Mouse (Mus musculus) T-cell, adult 2 months (primary cell): ENCODE measurements around the gene Togaram1.

ENCODE experiments used
- DNase-seq: peaks from one replicate; pipeline ENCODE4 v3.0.0; 2022; ENCODE audit warnings: low spot score

Togaram1 gene

DNA sequence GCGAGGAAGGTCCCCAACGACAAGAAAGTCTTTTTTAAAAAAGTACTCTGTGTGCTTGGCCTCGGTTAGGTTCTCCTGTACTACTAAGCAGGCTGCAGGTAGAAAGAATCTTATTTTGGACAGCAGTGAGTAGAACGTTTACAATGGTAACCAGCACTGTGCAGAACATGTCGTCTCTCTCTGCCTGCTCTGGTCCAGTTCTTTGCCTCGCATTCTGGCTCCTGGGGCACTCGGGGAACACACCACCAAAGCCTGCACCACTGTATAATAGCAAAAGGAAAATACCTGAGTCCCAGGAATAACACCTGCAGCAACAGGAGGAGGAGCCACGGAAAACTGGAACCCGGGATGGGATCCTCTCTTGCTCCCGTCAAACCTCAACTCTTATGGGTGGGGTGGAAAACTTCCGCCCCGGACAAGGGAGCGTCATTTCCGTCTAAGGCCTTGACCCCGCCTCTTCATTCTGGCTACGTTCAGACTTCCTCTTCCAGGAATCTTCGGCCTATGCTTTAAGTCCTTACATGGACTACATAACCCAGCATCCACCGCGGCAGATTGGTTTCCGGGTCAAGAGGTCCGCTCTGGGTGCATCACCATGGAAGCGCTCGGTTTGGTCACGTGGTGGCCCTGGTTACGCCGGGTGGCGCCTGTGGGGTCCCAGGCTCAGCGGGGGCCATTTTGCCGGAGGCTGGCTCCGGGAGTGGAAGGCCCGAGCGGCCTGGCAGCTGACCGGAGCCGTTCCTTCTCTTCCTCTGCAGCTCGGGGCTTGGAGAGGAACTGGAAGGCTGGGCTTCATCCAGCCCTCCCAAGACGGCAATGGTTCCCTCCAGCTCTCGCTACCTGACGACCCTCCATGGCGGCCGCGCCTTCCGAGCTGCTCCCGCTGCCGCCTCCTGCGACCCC is at the start of gene Togaram1, which contains the start of gene Klhl28:
Gene Togaram1, plus strand, starts transcription at position 681 of the 903 bp plus-strand sequence.
Gene Klhl28, minus strand, starts transcription at position 411 of the 903 bp plus-strand sequence.
- peak; percentile 100 for DNase-seq

DNA sequence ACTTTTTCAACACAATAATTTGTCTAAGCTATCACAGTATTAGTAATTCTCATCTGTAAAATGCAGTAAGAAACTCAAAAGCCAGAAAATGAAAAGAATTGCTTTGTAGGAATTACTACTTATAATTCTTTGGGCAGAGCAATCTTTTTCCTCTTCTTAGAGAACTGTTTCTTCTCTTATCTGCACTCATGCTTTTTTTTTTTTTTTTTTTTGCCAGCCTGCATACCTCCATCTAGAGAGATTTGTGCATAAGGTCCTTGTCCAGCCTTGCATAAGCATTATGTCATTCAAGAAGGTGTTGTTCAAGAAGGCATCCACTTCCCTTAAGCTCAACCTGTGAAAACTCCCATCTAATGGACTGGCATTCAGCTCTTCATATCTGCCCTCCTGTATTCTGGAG is 48.9 kb upstream of the Togaram1 start:
- no peak for DNase-seq

DNA sequence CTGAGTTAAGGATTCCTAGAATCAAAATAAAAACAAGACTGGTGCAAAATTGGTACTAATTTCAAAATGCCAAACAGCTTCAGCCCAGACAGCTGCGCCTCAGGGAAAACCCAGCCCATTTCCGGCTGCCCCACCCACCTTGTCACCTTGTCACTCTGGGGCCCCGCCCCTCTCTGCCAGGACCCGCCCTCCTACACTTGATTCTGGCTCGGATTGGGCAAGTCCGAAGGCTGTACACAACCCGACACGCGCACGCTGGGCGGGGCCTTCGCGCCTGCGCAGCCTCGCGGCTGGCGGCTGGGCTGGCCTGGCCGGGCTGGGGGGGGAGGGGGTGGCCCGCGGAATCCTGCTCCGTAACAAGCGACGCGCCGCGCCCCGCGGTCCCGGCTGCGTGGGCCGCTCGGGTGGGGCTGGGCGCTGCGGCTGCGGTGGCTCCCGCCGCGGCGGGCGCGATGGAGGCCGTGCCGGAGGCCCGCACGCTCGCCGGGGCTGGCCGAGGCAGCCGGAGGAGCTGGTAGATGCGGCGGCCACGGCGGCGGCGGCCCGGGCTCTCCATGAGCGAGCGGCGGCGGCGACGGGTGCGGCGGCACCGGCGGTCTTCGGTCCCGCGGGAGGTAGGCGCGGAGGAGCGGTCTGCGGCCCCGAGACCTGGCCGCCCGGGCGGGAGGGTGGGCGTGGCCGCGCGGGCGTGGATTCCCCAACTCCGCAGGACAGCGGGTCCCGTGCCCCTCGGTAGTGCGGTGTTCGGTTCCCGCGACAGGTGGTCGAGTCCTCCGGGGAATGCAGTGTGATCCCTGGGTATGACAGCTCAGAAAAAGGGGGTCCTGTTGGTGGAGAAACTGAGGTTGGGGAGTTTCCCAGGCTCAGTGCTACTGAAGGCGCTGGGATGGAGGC is 47.8 kb upstream of the Togaram1 start, which contains the start of gene Gm527:
Gene Gm527, plus strand, starts transcription at position 329 of the 894 bp plus-strand sequence.
- peak; percentile 94 for DNase-seq

DNA sequence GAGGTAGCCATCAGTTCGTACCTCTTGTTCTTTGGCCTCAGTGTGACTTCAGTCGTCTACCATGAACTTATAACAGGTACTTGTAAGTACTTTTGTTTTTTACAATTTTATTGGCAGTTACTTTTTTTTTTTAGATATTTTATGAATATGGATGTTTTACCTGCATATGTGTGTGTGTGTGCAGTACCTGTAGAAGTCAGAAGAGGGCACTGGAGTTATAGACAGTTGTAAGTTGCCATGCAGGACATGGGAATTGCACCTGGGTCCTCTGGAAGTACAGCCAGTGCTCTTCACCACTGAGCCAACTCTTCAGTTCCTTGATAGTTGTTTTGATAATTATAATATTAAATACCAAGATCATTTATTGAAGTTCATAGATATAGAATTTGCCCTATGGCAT is 28.1 kb upstream of the Togaram1 start:
- DNase-seq = peak; percentile 9

DNA sequence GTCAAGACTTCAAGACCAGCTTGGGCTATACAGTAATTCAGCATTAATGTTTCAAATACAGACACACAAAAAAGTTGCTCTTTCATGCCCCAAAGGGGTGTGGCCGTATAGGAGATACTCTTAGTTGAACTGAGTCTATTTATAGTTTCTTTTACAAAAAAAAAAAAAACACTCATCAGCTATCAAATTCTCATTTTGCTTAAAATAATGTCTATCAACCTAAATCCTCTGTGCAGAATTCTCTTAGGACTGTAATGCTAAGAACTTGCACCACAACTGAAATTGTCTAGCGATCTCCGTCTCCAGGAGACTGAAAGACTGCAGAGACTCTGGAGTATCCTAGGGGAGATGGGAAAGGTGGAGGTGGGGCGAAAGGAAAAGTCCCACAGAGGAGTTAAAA is 1.0 kb upstream of the Togaram1 start:
- DNase-seq = no peak

DNA sequence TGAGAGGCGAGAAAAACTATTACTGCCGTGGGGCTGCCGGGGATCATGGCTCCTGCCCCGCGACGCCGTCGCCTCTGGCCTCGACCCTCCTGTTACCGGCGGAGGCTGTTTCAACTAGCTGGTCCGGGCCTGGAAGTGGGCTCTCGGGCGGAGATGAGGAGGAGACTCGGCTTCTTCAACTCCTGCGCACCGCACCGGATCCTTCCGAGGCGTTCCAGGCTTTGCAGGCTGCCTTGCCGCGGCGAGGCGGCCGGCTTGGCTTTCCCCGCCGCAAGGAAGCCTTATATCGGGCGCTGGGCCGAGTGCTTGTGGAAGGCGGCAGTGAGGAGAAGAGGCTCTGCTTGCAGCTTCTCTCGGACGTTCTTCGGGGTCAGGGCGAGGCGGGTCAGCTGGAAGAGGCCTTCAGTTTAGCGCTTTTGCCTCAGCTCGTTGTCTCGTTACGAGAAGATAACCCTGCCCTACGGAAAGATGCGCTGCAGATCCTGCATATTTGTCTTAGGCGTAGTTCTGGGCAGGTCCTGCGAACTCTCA is 562 bp downstream of the Togaram1 start:
- peak; percentile 72 for DNase-seq

DNA sequence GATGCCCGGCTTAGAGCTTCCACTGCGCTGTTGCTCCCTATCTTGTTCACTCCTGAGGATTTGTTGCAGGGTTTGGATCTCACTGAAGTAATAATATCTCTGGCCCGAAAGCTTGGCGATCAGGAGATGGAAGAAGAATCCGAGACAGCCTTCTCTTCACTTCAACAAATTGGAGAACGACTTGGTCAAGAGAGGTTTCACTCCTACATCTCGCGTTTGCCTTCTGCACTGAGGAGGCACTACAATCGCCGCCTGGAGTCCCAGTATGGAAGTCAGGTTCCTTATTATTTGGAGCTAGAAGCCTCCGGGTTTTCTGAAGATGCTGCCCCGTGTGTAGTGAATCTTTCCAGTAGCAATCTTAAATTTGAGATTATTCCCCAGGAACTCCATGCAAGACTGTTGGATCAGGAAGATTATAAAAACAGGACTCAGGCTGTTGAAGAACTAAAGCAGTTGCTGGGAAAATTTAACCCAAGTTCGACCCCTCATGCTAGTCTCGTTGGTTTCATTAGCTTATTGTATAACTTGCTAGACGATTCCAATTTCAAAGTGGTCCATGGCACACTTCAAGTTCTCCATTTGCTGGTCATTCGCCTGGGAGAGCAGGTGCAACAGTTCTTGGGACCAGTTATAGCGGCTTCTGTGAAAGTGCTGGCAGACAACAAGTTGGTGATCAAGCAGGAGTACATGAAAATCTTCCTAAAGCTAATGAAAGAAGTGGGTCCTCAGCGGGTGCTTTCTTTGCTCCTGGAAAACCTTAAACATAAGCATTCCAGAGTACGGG is 1.2 kb downstream of the Togaram1 start:
- no peak for DNase-seq

DNA sequence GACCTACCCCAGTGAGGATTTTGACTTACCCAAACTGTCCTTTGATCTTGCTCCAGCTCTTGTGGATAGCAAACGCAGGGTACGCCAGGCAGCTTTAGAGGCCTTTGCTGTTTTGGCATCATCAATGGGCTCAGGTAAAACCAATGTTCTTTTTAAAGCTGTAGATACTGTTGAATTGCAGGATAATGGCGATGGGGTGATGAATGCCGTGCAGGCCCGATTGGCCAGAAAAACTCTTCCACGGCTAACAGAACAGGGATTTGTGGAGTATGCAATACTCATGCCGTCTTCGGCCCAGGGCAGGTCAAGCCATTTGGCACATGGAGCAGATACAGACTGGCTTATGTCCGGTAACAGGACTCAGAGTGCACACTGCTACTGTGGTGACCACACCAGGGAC is 1.9 kb downstream of the Togaram1 start:
- no peak for DNase-seq

DNA sequence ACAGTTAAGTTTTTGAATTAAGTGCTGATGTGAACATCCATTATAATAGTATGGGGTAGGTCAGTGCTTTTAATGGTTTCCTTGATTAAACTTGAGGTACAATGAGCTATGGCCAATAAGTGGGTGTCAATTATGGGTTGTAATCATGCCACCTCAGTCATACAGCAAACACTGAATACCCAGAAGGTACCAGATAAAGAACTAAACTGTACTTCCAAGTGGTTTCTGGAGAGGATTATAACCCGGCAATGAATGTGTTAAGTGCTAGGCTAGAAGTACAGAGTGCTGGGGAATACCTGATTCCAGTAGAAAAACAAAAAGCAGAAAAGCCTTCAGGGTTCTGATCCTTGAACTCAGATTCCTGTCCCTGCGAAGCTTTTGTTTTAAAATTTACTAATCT is 2.5 kb downstream of the Togaram1 start:
- DNase-seq = no peak

DNA sequence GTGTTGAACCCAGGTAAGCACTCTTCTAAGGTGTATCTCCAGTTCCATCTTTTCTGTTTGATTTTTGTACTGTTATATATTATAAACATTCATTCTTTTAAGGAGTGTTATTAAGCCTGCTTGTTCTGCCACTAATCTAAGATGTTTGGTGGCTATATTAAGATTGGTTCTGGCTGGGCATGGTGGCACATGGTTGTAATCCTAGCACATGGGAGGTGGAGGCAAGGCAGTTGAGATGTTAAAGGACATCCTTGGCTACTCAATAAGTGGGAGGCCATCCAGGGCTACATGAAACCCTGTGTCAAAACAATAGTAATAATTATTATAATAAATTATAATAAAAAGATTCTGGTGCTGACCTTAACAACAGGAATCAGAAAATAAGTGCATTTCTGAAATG is 5.8 kb downstream of the Togaram1 start:
- no peak for DNase-seq

DNA sequence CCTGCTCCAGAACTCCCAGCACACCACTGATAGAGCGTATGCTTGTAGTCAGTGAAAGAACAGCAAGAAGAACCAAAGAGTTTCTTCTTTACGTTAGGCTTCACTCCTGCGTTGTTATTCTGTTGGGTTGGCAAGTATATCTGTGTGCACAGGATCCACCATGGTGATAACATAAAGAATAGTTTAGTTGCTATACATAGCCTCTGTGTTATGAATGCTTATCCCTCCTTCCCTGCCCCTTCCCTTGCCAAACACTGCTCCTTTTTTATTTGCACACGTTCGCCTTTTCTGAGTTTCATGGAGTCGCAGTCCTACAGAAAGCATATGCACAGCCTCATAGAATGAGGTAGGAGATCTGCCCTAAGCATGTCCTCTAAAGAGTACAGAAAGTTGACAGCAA is 6.5 kb downstream of the Togaram1 start:
- no peak for DNase-seq

DNA sequence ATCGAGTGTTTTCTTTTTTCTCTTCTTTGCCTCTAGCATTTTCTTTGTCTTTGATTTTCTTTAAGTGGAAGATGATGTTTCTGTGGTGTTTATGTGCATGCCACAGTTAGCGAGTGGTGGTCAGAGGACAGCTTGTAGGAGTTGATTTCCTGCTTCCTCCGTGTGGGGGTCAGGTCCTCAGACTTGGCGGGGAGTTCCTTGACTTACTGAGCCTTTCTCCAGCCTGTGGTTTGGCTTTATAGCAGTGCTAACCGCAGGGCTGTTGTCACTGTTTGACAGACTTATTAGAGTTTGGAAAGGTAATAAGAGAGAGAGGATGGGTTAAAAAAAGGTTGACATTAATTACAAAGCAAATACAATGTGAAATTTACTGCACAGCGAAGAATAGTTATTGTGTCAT is 10.0 kb downstream of the Togaram1 start:
- DNase-seq = no peak

DNA sequence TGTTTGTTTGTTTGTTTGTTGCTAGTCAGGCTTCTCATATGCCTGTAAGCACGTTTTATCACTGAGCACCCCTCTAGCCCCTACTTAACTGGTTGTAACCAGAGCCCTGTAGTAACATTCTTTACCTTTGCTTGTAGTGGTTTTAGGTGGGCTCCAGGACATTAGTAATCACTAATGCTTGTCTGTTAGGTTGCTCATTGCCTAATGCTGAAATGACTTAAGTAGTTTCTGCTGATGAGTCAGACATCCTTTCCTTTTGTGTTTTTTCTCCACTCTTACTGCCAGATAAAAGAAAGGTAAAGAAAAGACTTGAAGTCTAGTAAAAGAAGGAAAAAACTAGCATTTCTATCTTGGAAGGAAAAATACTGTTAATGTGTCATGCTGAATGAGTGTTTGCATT is 10.6 kb downstream of the Togaram1 start:
- DNase-seq = no peak

DNA sequence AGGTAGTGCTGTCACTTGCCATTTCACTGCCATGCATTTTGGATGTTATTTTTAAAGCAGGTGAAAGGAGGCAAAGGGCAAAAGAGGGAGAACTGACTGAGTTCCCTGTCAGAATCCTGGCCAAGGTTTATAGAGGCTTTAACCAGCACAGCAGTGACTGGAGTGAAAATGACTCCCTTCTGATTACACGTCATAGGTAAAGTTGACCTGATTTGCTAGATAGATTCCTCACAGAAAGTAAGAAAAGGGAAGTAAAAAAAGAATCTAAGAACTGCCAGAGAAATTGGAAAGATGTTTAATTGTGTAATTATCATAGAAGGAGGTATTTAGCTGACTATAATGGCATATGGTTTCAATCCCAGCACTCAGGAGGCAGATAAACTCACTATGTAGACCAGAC is 11.9 kb downstream of the Togaram1 start:
- no peak for DNase-seq

DNA sequence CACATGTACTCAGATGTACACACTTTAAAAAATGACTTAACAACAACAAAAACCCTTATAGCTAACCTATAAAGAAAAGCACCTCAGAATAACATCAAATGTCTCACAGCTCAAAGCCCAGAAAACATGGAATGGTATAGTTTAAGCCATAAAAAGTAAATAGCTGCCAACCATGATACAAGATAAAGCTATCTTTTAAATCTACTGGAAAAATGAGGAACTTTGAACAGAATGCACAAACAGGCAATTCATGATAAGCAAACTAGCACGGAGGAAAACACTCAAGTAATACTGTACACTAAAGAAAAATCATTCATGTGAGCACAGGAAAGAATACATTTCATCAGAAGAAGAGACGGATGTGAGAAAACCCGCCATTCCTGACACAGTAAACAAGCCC is 42.1 kb downstream of the Togaram1 start:
- no peak for DNase-seq

DNA sequence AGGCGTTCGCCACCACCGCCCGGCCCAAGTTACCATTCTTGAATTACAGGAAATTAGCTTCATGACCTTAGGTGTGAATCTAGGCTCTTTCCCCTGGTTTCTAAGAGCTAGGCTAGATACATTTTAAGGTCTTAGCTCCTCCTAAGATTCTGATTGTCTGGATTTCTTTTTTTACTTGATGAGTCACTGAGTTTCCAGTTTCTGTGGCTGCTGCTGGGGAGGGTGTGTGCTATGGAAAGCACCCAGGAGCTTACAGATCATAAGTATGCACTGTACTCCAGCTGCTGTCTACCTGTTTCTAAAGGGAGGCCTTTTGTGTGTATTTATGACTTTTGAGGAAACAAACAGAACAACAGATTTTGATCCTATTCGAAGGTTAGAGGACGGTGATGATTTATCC is 57.2 kb downstream of the Togaram1 start:
- no peak for DNase-seq

DNA sequence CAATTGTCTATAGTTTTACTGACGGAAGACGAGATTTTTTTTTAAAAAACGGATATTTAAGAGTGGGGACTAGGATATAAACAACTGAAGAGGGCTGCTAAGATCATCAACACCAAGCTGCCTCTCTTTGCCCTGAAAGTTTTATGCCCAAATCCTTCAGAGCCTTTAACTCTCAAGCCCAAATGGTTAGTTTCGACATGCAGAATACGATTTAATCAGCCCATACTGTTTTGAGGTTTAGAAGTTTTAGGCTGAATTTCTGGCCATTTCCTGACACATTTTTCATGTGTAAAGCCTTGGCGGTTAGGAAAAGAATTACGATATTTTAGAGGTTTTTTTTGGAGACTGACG is 70.2 kb downstream of the Togaram1 start:
- no peak for DNase-seq

DNA sequence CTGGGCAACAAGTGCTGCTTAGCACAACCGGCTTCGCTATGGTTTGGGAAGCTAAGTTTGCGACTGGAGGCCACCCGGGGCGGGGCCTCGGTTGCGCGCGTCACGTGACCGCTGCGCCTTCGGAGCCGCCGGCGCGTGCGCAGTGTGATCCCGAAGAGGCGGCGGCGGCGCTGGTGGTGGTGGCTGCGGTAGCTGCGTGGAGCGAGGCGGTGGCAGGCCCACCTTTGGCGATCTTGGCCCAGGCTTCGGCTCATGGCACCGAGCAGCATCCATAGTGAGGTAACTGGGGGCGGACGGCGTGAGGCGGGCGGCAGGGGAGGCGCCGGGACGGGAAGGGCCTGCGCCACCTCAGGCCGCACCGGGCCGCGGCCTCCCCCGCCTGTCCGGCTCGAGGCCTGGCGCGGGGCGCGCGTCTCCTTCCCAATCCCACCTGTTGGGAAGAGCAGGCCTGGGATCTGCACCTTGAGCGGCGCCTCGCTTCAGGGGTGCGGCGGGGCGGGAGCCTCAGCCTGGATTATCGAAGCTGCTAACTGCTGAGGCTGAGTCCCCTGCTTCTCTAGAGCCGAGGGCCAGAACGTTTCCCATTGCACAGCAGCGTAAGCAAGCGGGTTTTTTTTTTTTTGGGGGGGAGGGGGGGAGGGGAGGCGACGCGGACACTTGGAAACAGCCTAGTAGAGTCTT is 70.7 kb downstream of the Togaram1 start, which contains the start of gene Prpf39:
Gene Prpf39, plus strand, starts transcription at position 144 of the 681 bp plus-strand sequence.
- peak; percentile 89 for DNase-seq

DNA sequence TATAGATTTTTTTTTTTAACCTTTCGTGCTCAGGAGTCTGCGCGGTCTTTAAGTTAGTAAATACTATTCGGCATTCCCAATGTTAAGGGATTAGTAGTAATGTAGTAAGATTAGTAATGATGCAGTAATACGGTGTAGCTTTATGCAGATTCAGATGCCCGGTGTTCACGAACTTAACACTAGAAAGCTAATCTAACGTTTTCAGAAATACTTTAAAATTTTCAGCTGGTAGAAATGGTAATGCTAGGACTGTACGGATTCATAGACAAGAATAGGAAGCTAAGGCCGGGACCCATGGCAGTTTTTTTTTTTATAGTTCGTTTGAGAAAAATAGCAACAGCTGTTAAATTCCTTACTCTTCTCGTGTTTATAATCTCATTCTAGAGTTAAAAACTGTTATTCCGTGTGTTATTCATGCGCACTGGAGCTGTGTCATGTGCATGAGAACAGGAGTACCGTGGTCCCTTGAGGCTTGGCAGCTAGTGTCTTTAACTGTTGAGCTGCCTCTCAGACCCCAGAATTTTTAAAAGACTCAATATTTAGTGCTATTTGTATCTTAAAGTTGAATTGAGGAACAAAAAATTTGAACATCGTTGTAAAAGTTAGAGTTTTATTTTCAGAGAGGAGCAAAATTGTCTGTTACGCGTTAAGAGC is 71.4 kb downstream of the Togaram1 start:
- no peak for DNase-seq

DNA sequence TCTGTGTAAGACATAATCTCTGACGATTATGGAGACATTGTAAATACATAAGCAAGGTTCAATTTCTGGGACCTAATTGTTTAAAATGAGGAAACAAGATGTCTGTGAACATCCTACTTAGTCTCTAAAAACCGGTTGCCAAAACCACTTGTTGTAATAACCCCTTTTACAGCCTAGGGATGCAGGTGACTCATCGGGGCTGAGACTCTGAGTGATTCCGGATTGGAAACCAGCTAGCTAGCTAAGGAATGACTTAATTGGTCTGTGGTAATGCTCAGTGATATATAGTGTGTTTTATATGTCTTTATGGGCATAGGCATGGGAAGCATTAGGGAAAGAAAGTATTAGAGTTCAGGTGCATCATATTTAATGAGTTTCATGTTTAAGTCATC is 71.9 kb downstream of the Togaram1 start:
- DNase-seq = no peak

DNA sequence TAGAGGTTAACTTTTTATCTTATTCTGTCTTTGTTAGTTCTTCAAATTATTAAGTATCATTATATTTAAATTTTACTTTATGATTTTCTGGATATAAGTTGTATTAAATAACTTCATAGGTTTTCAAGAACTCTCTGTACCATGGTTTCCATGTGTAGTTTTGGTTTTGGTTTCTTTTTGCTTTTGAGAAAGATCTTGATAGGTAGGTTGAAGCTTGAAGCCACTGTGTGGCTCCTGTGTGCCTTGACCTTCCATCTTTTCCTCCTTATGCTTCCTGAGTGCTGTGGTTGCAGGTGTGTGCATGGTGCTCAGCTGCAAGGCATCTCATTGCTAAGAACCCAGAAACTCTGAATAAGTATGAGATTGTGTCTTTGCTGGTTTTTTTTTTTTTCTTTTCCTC is 83.2 kb downstream of the Togaram1 start:
- no peak for DNase-seq
